Mouse (Mus musculus) layer of hippocampus, adult 2 months (tissue): Measurements from ENCODE around the gene Plpp1. TPM values are rescaled to one million over a fixed set of nuclear protein-coding genes. Genes with fewer than 3 reads are reported as not detected.

Experiments used
- DNase-seq, 2 experiments: peaks; one replicate each; pipeline ENCODE4 v3.0.0; 2022; ENCODE audit warnings: low spot score in 2 of 2
- H3K27ac ChIP-seq: fragments of 200-600 bp; 2 replicates; pipeline ENCODE4 v1.8.1; 2022
- H3K4me3 ChIP-seq: fragments of 200-600 bp; 2 replicates; pipeline ENCODE4 v1.8.1; 2022; ENCODE audit warnings: mild to moderate bottlenecking
- CTCF ChIP-seq: fragments of 200-600 bp; conservative IDR thresholded peaks from 2 replicates; pipeline ENCODE4 v1.8.1; 2022; ENCODE audit warnings: antibody characterized with exemption, mild to moderate bottlenecking, moderate library complexity
- total RNA-seq, 2 experiments: library from RNA; stranded (reverse); gene quantifications; 2 replicates each; pipeline ENCODE4 v1.2.3; 2021

Plpp1 gene
- total RNA-seq, 2 experiments from 2014 or later = 30.4 to 30.8 TPM

DNA sequence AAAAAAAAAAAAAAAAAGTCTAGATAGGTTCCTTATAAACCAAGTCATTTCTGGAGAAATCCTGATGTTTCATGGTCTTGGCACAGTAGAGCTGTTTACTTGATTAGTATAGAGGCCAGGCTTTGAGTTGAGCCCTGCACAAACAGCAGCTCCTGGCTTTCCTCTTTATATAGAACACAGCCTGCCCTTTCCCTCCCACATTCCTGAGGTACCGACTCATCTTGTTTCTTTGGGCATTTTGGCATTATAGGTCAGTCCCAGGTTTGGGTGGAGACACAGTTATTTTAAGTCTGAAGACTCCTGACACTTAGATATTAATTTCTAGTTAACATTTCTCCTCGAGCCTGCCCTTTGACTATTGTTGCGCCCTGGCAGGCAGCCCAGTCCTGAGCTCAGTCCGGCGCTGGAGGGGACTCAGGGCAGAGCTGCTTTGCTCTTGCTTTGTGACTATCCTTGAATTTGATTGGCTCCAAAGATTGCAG, 61.3 kb downstream of the Plpp1 start:
- no peak overlapping the region for H3K4me3 ChIP-seq
- no peak for TF ChIP-seq CTCF
- H3K27ac ChIP-seq = no peak overlapping the region
- DNase-seq = no peak

DNA sequence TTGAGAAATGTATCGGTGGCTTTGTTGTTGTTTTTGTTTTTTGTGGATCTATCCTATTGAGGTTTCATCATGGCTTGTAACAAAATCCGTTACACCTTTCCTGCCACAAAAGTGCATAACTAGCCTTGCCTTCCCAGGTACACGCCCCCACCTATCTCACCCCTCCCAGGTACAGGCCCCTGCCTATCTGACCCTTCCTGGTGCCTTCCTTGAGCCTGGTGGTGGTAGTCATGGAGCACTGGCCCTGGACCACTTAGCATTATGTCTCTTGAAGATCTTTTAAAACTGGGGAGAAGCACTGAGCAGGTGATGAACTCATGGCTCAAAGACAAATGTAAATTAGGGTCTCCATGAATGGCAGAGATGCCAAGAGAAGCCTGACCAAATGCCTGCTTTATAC, 61.8 kb downstream of the Plpp1 start:
- Histone ChIP-seq H3K4me3 (no peak overlapping the region), H3K27ac (no peak overlapping the region)
- no peak for DNase-seq
- no peak for TF ChIP-seq CTCF

- H3K4me3 ChIP-seq = no peak overlapping the region
- no peak for DNase-seq
- H3K27ac ChIP-seq = no peak overlapping the region
- no peak for TF ChIP-seq CTCF
Observed at GRCm38 (mm10) chr13:112862978-112863677, 62.5 kb downstream of the Plpp1 start.

DNA sequence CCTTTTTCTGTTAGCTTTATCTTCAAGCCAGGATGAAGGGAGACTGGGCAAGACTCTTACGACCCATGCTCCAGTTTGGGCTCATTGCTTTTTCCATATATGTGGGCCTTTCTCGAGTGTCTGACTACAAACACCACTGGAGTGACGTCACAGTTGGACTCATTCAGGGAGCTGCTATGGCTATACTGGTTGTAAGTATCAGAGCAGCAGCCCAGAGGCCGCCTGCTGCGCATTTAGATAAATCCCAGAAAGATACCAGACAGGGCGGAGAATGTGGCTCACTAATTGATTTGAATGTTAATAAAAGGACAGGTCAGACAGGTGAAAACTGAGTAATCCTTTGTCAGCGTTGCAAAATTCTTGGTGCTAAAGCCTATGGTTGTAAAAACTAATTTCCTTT, 66.2 kb downstream of the Plpp1 start:
- H3K27ac ChIP-seq = no peak overlapping the region
- no peak for TF ChIP-seq CTCF
- H3K4me3 ChIP-seq = no peak overlapping the region
- no peak for DNase-seq

DNA sequence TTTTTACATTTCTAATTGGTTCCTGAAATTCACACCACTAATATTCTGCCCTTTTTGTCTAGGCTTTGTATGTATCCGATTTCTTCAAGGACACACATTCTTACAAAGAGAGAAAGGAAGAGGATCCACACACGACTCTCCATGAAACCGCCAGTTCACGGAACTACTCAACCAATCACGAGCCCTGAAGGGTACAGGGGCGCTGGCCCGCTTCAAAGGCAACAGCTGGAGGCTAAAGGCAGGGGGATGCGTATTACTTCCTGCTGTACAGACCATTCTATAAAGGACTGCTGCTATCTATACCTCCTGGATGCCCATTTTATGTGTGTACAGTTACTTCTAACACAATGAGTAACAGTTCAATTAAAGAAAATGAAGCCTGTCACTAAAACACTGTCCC, 66.8 kb downstream of the Plpp1 start:
- no peak for TF ChIP-seq CTCF

DNA sequence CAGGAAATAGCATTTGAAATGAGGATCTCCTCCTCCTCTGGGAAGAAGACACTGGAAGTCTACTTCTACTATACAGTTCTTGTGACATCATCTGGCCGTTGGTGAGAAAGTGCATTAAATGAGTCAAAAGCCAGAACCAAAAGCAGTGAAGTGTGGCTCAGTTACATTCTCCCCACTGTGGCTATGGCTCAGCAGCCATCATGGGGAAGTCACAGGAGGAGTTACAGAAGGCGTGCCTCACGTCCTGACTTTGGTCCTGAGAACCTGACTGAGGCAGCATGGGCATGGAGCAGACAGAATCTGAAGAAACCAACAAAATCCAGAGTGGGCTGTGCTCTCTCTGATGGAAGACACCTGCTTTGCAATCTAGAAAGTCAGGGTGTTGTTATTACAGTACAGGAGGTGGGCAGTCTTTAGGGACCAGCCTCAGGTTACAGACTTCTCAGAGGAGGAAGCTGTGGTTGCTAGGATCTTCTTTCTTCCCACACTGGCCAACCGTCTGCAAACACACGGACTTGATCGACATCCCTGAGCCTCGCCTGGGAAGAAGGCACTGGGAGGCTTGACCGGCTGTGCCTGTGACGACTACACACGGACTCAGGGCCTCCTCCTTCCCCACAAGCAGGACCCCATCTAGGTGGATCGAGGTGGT, 69.6 kb downstream of the Plpp1 start:
- TF ChIP-seq CTCF = no peak
- Histone ChIP-seq H3K4me3 (no peak overlapping the region), H3K27ac (no peak overlapping the region)
- DNase-seq = no peak

More for the DNA sequence above, 66.8 kb downstream of the Plpp1 start:
- no peak for DNase-seq
- Histone ChIP-seq H3K4me3 (no peak overlapping the region), H3K27ac (no peak overlapping the region)

GRCm38 (mm10) chr13:112871500-112872266, 71.1 kb downstream of the Plpp1 start:
- no peak for TF ChIP-seq CTCF
- no peak for DNase-seq

DNA sequence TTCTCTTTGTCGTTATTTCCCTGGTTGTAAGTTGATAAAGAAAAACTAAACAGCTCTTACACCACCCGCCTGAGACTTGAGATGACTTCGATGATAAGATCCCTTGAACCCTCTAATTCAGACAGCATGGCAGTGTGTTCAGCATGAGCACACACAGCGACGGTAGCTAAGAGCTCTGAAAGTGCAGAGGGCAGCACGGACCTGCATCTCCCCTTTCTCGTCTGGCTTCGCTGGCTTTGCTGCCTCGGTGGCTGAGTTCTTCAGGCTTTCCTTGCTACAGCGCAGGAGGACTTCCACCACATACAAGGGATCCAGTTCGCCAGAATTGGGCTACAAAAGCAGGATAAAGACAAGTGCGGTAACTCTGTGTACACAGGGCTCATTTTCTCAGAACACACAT, 86.6 kb downstream of the Plpp1 start:
- H3K4me3 ChIP-seq = no peak overlapping the region
- TF ChIP-seq CTCF = no peak
- no peak for DNase-seq
- no peak overlapping the region for H3K27ac ChIP-seq

More at GRCm38 (mm10) chr13:112871500-112872266, 71.1 kb downstream of the Plpp1 start:
- no peak overlapping the region for H3K27ac ChIP-seq
- no peak overlapping the region for H3K4me3 ChIP-seq

DNA sequence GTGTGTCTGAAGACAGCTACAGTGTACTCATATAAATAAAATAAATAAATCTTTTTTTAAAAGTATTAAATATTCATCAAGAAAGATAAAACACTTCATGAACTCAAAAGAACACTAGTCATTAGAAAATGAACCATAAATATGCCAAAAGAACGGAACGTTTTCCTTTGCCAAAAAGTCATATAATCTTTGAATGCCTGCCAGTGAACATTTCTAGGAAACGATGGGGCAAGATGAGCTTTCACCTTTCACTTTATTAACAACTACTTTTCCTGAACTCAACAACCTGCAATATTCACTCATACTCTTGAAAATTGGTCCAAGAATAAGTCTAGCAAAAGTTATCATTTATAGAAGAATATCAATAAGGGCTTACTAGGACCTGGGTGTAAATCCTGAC, 101.6 kb downstream of the Plpp1 start:
- TF ChIP-seq CTCF = 0 out of 2 replicates have a peak, but pooled peaks have one; percentile 9
- H3K27ac ChIP-seq = no peak overlapping the region
- no peak for DNase-seq
- H3K4me3 ChIP-seq = no peak overlapping the region

GRCm38 (mm10) chr13:112909663-112910062, 109.1 kb downstream of the Plpp1 start:
- DNase-seq = peak; percentile 16 to 46
- Histone ChIP-seq H3K4me3 (no peak overlapping the region), H3K27ac (no peak overlapping the region)
- peak; percentile 83 for TF ChIP-seq CTCF

- DNase-seq = peak in 1 of 2 experiments; percentile 5
- H3K4me3 ChIP-seq = no peak overlapping the region
Observed at GRCm38 (mm10) chr13:112910434-112910833, 109.8 kb downstream of the Plpp1 start.

More at GRCm38 (mm10) chr13:112910434-112910833, 109.8 kb downstream of the Plpp1 start:
- TF ChIP-seq CTCF = no peak
- 0 out of 2 replicates have a peak overlapping the region, but pooled peaks have one; percentile 15 for H3K27ac ChIP-seq

Other genes with a start within 250 kb of the Plpp1 start
- under 1 TPM; 0.15 to 0.22 TPM for gene Il31ra, start 206.4 kb upstream of the Plpp1 start, total RNA-seq
- gene Ddx4, start 148.3 kb upstream of the Plpp1 start, total RNA-seq = 1 to 10 TPM; 1.7 to 2.0 TPM
- 10 to 100 TPM; 26.5 to 26.8 TPM for gene Slc38a9, start 140.0 kb upstream of the Plpp1 start, total RNA-seq
- 10 to 100 TPM; 46.3 to 49.2 TPM for gene Mtrex, start 126.6 kb downstream of the Plpp1 start, total RNA-seq
- 10 to 100 TPM; 23.5 to 26.0 TPM for gene Dhx29, start 126.7 kb downstream of the Plpp1 start, total RNA-seq
- 1 to 10 TPM; 6.3 to 7.4 TPM for gene Ccno, start 187.0 kb downstream of the Plpp1 start, total RNA-seq
- gene Mcidas, start 193.1 kb downstream of the Plpp1 start, total RNA-seq = under 1 TPM; 0.25 to 0.74 TPM
- gene Cdc20b, start 234.3 kb downstream of the Plpp1 start, total RNA-seq = under 1 TPM in 1 of 2 experiments, not detected in 1; 0.37 TPM
- 1 to 10 TPM; 7.4 to 9.2 TPM for gene Gpx8, start 245.6 kb downstream of the Plpp1 start, total RNA-seq